ENCODE assay signal across 14 mouse cellular contexts in the genomic region with DNA sequence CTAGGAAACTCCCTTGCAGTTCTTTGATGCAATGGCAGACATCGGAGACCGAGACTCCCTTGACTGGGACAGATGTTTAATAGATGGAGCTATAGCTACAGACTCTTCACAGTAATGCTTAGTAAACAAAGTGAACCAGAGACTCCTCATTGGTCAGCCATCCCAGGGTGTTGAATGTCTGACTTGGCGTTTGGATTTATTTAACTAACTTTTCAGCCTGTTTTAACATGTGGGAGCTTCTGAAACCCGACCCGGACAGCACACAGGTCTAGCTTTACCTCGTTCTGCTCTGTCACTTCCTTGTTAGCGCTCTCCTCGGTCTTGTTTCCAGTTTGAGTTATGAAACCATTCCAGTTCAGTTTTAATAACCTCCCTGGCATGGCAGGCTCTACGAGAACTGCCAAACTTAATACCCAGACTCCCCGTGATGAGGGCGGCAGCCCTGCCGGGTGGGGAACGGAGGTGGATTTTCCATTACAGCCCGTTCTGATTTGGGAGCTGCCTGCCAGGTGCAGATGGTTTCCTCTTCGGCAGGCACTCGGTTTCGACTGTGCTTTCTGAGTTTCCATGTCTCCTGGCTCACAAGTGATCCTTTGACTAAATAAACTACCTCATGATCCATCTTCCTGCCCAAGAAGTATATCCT.
DNase-seq lines count a peak whose midpoint lies in the region; ATAC-seq lines count a peak whose summit lies in the region.
"Had no signal": no experiment of that assay in that cellular context is flagged by ENCODE, and none has a peak within 500 bp of the region (broad histone marks: within the 10 kb centered on the region; RNA-seq: fewer than 3 reads in every experiment).

No protein-coding gene starts in this region.

- H3K27ac ChIP-seq in embryonic facial prominence, embryonic 13.5 days: peak overlapping the region; percentile 55
- H3K27ac ChIP-seq in limb, embryonic 12.5 days: peak overlapping the region; percentile 78

- no peaks in the 10 kb centered on the region for H3K9me3 ChIP-seq in embryonic facial prominence, embryonic 13.5 days
- H3K9me3 ChIP-seq in limb, embryonic 12.5 days: no peaks in the 10 kb centered on the region

- no peak overlapping the region for H3K4me3 ChIP-seq in embryonic facial prominence, embryonic 13.5 days
- H3K4me3 ChIP-seq in limb, embryonic 12.5 days (replicated peaks): peak overlapping the region; percentile 19
- H3K4me3 ChIP-seq: myocyte had no signal

- H3K4me1 ChIP-seq in embryonic facial prominence, embryonic 13.5 days: peaks cover 12% of the 10 kb centered on the region; the same call in 1 of the 2 replicates
- peaks cover 14% of the 10 kb centered on the region for H3K4me1 ChIP-seq in limb, embryonic 12.5 days (replicated peaks)

- H3K4me2 ChIP-seq in embryonic facial prominence, embryonic 13.5 days: peak overlapping the region; percentile 27
- H3K4me2 ChIP-seq in limb, embryonic 12.5 days: peak overlapping the region; percentile 45

- WGBS in embryonic facial prominence, embryonic 13.5 days: 41% methylated on average over 17 of the region's 17 CpGs
- WGBS in limb, embryonic 12.5 days: 37% methylated on average over 17 of the region's 17 CpGs

- H3K36me3 ChIP-seq in embryonic facial prominence, embryonic 13.5 days: no peaks in the 10 kb centered on the region
- no peaks in the 10 kb centered on the region for H3K36me3 ChIP-seq in limb, embryonic 12.5 days

- H3K9ac ChIP-seq in embryonic facial prominence, embryonic 13.5 days: no peak overlapping the region
- H3K9ac ChIP-seq in limb, embryonic 12.5 days (replicated peaks): no peak overlapping the region

- no peaks in the 10 kb centered on the region for H3K27me3 ChIP-seq in embryonic facial prominence, embryonic 13.5 days
- no peaks in the 10 kb centered on the region for H3K27me3 ChIP-seq in limb, embryonic 12.5 days

- ATAC-seq in embryonic facial prominence, embryonic 13.5 days (ENCODE audit: insufficient number of reproducible peaks, insufficient read depth, low FRiP score, low TSS enrichment, low read depth): no peak
- ATAC-seq in limb, embryonic 12.5 days (ENCODE audit: insufficient number of reproducible peaks, insufficient read depth, low FRiP score, low TSS enrichment, low read depth): 0 out of 2 replicates have a peak, but pooled peaks have one; percentile 56
- ATAC-seq in erythroid progenitor cell, adult 5-6 weeks (replicated peaks; ENCODE audit: low FRiP score, poor library complexity, severe bottlenecking): no peak
- ATAC-seq: CD4-positive, CD25-positive, alpha-beta regulatory T cell, adult 4 months; Patski had no signal

- peak; percentile 23 to 35 for DNase-seq in layer of hippocampus, postnatal 36 days
- no peak for DNase-seq in layer of hippocampus, adult 9-10 months (ENCODE audit: low spot score)
- DNase-seq in gastrocnemius, postnatal 25 days: peak; percentile 66
- DNase-seq in thymus, postnatal 10 days (ENCODE audit: low spot score in 2 of 2): no peak
- no peak for DNase-seq in embryo, embryonic 9.5 days (ENCODE audit: extremely low spot score)
- DNase-seq: cerebellum, adult 18-20 months; heart, postnatal 14 days; thymus, postnatal 36 days had no signal

Comparison
In these comparisons a context has a peak if more than half of its experiments do, and no peak if none do; other contexts are left out.
1. DNase-seq: peak in layer of hippocampus, postnatal 36 days (2 of 2) and gastrocnemius, postnatal 25 days (single experiment); none in layer of hippocampus, adult 9-10 months (single experiment), thymus, postnatal 10 days (0 of 2) and embryo, embryonic 9.5 days (single experiment).